Mouse (Mus musculus): Measurements from ENCODE around the gene Uhrf1.

DNA sequence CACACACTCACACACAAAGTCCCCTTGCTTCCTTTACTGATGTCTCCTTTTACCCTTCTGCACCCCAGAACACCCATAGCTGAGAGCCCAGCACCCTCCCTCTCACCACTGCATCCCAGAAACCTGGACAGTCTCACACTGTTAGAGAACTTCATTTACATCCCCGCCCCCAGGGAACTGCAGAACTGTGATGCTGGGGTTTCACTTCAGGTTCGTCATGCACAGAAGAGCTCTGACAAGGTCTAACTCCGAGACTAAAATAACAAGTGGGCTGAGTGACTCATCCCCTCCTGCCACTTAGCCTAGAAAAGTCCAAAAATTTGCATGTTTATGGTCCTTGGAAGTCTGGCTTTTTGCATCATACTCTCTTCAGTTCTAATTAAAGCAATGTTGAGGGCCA lies 36.9 kb upstream of the Uhrf1 start:
- TF ChIP-seq ZNF384 (IDR thresholded peaks at IDR 0.05; ENCODE audit: low read depth, low read length), result peak; percentile 34
- TF ChIP-seq CTCF (conservative IDR thresholded peaks at IDR 0.05 in 1 of 2, IDR thresholded peaks at IDR 0.05 in 1 of 2; ENCODE audit: low read depth in 2 of 2, low read length in 2 of 2), result no peak
